Mouse (Mus musculus) myocyte (in vitro differentiated cells): ENCODE results near the gene Snx5.

Experiments
- CEBPB ChIP-seq: IDR thresholded peaks from 2 replicates; pipeline ENCODE4 v1.6.1; 2011; ENCODE audit warnings: mild to moderate bottlenecking, moderate library complexity; ENCODE audit not compliant: poor library complexity, insufficient read depth, severe bottlenecking
- POLR2A ChIP-seq: IDR thresholded peaks from one replicate; pipeline ENCODE4 v1.6.1; 2011; ENCODE audit warnings: low read depth, mild to moderate bottlenecking, control low read depth, moderate library complexity; ENCODE audit not compliant: insufficient read length

- TF ChIP-seq POLR2A (no peak), CEBPB (no peak)
Observed at GRCm38 (mm10) chr2:144239318-144239717, 31.4 kb downstream of the Snx5 start.
